Mouse (Mus musculus) layer of hippocampus, adult 2 months (tissue): ENCODE measurements around the gene Morn5. TPM values are rescaled to one million over a fixed set of nuclear protein-coding genes. Genes with fewer than 3 reads are reported as not detected.

Experiments
- DNase-seq, 2 experiments: peaks; one replicate each; pipeline ENCODE4 v3.0.0; 2022; ENCODE audit warnings: low spot score in 2 of 2
- H3K27ac ChIP-seq: fragments of 200-600 bp; 2 replicates; pipeline ENCODE4 v1.8.1; 2022
- H3K4me3 ChIP-seq: fragments of 200-600 bp; 2 replicates; pipeline ENCODE4 v1.8.1; 2022; ENCODE audit warnings: mild to moderate bottlenecking
- CTCF ChIP-seq: fragments of 200-600 bp; conservative IDR thresholded peaks from 2 replicates; pipeline ENCODE4 v1.8.1; 2022; ENCODE audit warnings: antibody characterized with exemption, mild to moderate bottlenecking, moderate library complexity
- long read RNA-seq, 2 experiments: library from polyadenylated mRNA; stranded (forward); transcript quantifications; one replicate each; pipeline ENCODE4 v2.0.0; 2021; ENCODE audit warnings: borderline mapping rate in 2 of 2
- total RNA-seq, 2 experiments: library from RNA; stranded (reverse); gene quantifications; 2 replicates each; pipeline ENCODE4 v1.2.3; 2021

Morn5 gene
- total RNA-seq: 1 to 10 TPM; 1.4 to 1.7 TPM
- long read RNA-seq, experiment 1: 0 reads
- long read RNA-seq, experiment 2, partial matches to known transcripts: 0 of 1 reads
- long read RNA-seq, experiment 2, other reads (novel, unspliced or antisense): 0 of 1 reads

- peak within 1 kb of the TSS; percentile 94 for H3K27ac ChIP-seq
- no peak for TF ChIP-seq CTCF
These were observed at the start of gene Morn5, which contains the start of gene Ndufa8 for GRCm38 (mm10) chr2:36048748-36049566. Gene Morn5, plus strand, starts transcription at chr2:36049458. Gene Ndufa8, minus strand, starts transcription at chr2:36049406.

DNA sequence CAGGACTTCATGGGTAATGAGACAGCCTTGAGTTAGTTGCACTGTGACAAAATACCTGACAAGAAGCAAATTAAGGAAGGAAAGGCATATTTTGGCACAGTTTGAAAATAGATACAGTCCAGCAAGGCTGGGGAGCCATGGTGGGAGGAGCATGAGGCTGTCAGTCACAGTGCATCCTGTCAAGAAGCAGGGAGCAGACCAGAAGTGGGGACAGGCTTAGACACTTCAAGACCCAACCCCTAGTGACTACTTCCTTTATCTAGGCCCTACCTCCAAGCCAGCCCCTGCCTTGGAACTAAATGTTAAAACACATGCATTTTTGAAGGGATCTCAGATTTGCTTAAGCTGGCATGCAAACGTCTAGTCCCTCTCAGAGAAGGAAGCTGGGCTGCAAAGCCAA, 48.9 kb upstream of the Morn5 start:
- H3K4me3 ChIP-seq: no peak overlapping the region
- no peak for DNase-seq
- H3K27ac ChIP-seq: no peak overlapping the region
- no peak for TF ChIP-seq CTCF

More at GRCm38 (mm10) chr2:36048748-36049566, at the start of gene Morn5, which contains the start of gene Ndufa8:
- peak; percentile 98 to 99 for DNase-seq
- peak within 1 kb of the TSS; percentile 87 for H3K4me3 ChIP-seq

DNA sequence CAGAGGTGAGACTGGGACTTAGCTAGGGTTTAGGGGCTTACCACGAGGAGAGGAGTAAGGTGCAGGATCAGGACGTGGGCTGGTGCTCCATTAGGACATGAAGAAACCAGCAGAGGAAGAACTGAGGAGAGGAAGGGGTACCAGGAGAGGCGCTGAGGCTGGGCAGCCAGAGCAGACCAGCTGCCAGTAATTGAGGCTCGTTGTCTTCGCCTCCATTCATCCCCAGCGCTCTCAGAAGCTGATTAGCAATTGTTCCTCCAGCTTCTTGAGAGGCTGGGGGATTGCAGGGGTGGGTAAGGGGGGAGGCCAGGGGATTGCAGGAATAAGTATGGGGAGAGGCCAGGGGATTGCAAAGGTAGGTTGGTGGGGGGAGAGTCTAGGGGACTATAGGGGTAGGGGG, 47.1 kb upstream of the Morn5 start:
- no peak for TF ChIP-seq CTCF
- no peak overlapping the region for H3K4me3 ChIP-seq
- no peak for DNase-seq
- H3K27ac ChIP-seq: no peak overlapping the region

DNA sequence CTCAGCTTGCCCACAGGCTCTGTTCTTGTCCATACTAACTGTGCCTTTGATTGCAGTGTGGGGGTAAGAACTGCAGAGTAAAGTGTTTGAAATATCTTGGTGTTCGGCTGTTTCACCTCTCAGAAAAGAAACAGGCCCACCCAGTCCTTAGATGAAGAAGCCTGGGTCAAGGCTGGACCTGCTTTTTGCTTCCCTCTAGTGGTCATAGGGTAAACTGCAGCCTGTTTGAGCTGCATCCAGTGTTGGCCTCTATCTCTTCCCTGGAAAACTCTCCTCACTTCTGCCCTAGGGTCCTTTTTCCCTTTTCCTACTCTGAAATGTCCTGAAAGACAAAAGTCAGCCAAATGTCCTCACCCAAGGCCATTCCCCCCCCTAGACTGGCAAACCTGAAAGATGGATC, 41.2 kb upstream of the Morn5 start:
- no peak overlapping the region for H3K4me3 ChIP-seq
- TF ChIP-seq CTCF: peak; percentile 92
- DNase-seq: peak; percentile 23 to 73
- H3K27ac ChIP-seq: no peak overlapping the region

- peak; percentile 80 for TF ChIP-seq CTCF
- Histone ChIP-seq H3K27ac (no peak overlapping the region), H3K4me3 (no peak overlapping the region)
- peak; percentile 76 to 84 for DNase-seq
These were observed 39.9 kb upstream of the Morn5 start for GRCm38 (mm10) chr2:36009386-36009785.

GRCm38 (mm10) chr2:36010579-36010978, 38.7 kb upstream of the Morn5 start:
- no peak overlapping the region for H3K4me3 ChIP-seq
- no peak for TF ChIP-seq CTCF
- no peak for DNase-seq
- no peak overlapping the region for H3K27ac ChIP-seq

- Histone ChIP-seq H3K27ac (peak overlapping the region; percentile 69), H3K4me3 (peak overlapping the region; percentile 59)
- peak; percentile 44 for TF ChIP-seq CTCF
- DNase-seq: peak; percentile 39 to 54
These were observed 37.9 kb upstream of the Morn5 start for GRCm38 (mm10) chr2:36011331-36011825.

DNA sequence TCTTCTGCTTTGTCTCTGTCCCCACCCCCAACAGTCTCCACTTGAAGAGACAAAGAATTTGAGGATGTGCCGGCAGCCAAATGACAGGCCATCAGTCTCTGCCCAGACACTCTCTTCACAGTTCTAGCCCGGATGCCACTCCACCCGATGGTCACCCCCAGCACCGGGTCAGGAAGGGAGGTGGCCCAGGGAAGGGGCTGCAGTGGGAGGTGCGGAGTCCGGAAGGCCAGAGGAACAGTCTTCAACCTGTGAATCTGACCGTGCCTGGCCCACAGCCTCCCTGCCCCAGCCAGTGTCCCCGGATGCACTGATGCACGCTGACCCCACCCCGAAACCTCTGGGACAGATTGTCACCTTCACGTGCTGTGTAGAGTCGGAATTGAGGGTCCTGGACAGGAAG, 36.2 kb upstream of the Morn5 start:
- no peak overlapping the region for H3K27ac ChIP-seq
- no peak overlapping the region for H3K4me3 ChIP-seq
- DNase-seq: no peak
- no peak for TF ChIP-seq CTCF

- peak; percentile 76 to 81 for DNase-seq
- TF ChIP-seq CTCF: peak; percentile 68
- Histone ChIP-seq H3K27ac (no peak overlapping the region), H3K4me3 (peak overlapping the region; percentile 39)
These were observed 27.7 kb upstream of the Morn5 start for GRCm38 (mm10) chr2:36021385-36022159.

DNA sequence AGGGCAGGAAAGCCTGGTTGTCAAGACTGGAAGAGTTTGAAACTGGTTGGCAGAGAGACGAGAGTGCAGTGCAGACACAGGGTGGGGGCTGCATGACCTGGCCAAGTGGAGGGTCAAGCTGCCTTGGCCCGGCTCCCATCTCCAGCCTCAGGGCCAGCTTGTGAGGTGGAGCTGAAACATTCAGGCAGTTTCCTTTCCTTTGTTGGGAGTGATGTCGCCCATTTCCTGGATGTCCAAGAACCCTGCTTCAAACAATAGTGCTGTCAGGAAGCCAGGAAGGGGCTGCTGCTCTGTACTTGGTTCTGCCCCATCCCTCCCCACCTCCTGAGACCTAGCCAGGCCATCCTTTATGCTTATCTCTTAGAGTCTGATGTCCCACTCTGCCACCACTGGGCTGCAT, 26.0 kb upstream of the Morn5 start:
- Histone ChIP-seq H3K27ac (no peak overlapping the region), H3K4me3 (no peak overlapping the region)
- TF ChIP-seq CTCF: no peak
- no peak for DNase-seq

DNA sequence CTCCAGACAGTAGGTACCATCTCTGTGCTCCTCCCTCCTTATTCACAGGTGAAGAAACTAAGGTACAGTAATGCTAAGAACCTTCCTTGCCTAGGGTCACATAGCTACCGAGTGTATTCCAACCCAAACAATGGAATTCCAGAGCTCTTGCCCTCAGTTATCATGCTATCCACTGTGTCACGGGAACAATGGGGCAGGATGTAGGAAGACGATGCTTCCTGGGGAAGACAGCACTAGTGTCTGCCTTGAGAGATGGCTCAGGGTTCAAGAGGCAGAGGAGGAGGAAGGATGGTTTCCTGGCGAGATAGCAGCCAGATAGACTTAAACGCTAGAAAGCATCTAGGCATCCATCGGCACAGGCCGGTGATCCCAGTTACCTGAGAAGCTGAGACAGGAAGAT, 16.4 kb upstream of the Morn5 start:
- DNase-seq: no peak
- Histone ChIP-seq H3K4me3 (no peak overlapping the region), H3K27ac (no peak overlapping the region)
- TF ChIP-seq CTCF: no peak

DNA sequence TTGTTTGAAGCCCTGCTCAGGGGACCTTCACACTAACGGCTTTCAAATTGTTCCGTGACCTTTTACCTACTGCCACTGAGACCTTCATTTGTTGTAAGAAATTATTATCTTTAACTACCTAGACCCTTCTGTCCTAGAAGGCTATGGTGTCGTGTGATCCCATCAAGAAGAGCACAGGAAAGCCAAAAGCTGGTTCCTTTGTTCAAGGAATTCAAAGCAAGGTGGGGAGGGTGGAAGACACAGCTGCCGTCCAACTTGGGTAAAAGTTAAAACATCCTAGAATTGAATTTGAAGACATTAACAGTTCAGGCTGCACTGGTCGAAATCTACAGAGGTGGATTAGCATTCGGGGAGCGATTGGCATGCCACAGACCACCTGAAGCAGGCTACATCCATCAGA, 15.3 kb upstream of the Morn5 start:
- no peak for DNase-seq

GRCm38 (mm10) chr2:36034898-36035297, 14.4 kb upstream of the Morn5 start:
- no peak for TF ChIP-seq CTCF
- Histone ChIP-seq H3K4me3 (no peak overlapping the region), H3K27ac (no peak overlapping the region)
- DNase-seq: no peak

More for the DNA sequence above, 15.3 kb upstream of the Morn5 start:
- TF ChIP-seq CTCF: no peak
- Histone ChIP-seq H3K4me3 (no peak overlapping the region), H3K27ac (no peak overlapping the region)
